Mouse (Mus musculus) stomach, embryonic 14.5 days (tissue): ENCODE measurements around the gene Zap70. TPM values are rescaled to one million over a fixed set of nuclear protein-coding genes. Genes with fewer than 3 reads are reported as not detected.
A peak's percentile ranks its signal among the peaks of the same experiment; 100 is the strongest.

Source experiments
- ATAC-seq: fragments of 200-750 bp; cut with Nextera tagmentation; 2 replicates; pipeline ENCODE4 v1.8.0; 2017; ENCODE audit warnings: low read depth, moderate TSS enrichment; ENCODE audit not compliant: insufficient number of reproducible peaks, insufficient read depth, low FRiP score
- H3K27ac ChIP-seq: fragments of 300-500 bp; sonication (generic); 2 replicates; pipeline ENCODE4 v1.5.1; 2014; ENCODE audit warnings: mild to moderate bottlenecking, low read length, moderate library complexity, mixed read lengths
- H3K27me3 ChIP-seq: fragments of 300-500 bp; sonication (generic); 2 replicates; pipeline ENCODE4 v1.6.1; 2014; ENCODE audit warnings: low read length, control low read depth, mixed read lengths; ENCODE audit not compliant: control insufficient read depth, insufficient read depth
- H3K36me3 ChIP-seq: fragments of 300-500 bp; sonication (generic); 2 replicates; pipeline ENCODE4 v1.6.1; 2014; ENCODE audit warnings: mild to moderate bottlenecking, control low read depth, low read length, moderate library complexity, mixed read lengths; ENCODE audit not compliant: control insufficient read depth, insufficient read depth
- H3K4me1 ChIP-seq: fragments of 300-500 bp; sonication (generic); 2 replicates; pipeline ENCODE4 v1.6.1; 2014; ENCODE audit warnings: low read length, control low read depth, mixed read lengths; ENCODE audit not compliant: control insufficient read depth, insufficient read depth
- H3K4me2 ChIP-seq: fragments of 300-500 bp; sonication (generic); replicated peaks from 2 replicates; pipeline ENCODE4 v1.6.1; 2014; ENCODE audit warnings: low read depth, low read length, control low read depth
- H3K4me3 ChIP-seq: fragments of 300-500 bp; sonication (generic); 2 replicates; pipeline ENCODE4 v1.5.1; 2014; ENCODE audit warnings: low read depth, low read length, control low read depth
- H3K9ac ChIP-seq: fragments of 300-500 bp; sonication (generic); replicated peaks from 2 replicates; pipeline ENCODE4 v1.6.1; 2014; ENCODE audit warnings: low read depth, mild to moderate bottlenecking, control low read depth, low read length, moderate library complexity, mixed read lengths
- H3K9me3 ChIP-seq: fragments of 300-500 bp; sonication (generic); 2 replicates; pipeline ENCODE4 v1.6.1; 2016; ENCODE audit warnings: low read depth, low read length, control low read depth; ENCODE audit not compliant: control insufficient read depth
- WGBS: fragments of 180-500 bp; shearing (Covaris S2); extraction: QIAGEN DNeasy Blood & Tissue Kit; methylation state at CpG from one replicate; pipeline ENCODE4 v1.1.7; 2014; 5-methylcytosine and 5-hydroxymethylcytosine counted together
- polyA plus RNA-seq: library from polyadenylated mRNA; unstranded; fragments of >200 nt; fragmentation: Nextera tagmentation; extraction: Ambion mirVana; gene quantifications from 2 replicates; pipeline ENCODE4 v1.2.1, GENCODE M21; 2014

Zap70 gene
- polyA plus RNA-seq, 1 experiment from 2014 or later, result 0.29 TPM

- WGBS, result 49% methylated on average over 4 of the region's 4 CpGs
- H3K4me1 ChIP-seq, result no peaks in the 10 kb centered on the region
- no peak for ATAC-seq
- no peaks in the 10 kb centered on the region for H3K36me3 ChIP-seq
- no peak overlapping the region for H3K4me2 ChIP-seq
- 0 out of 2 replicates have a peak, but pooled peaks cover 2% of the 10 kb centered on the region for H3K27me3 ChIP-seq
- H3K9me3 ChIP-seq, result no peaks in the 10 kb centered on the region
- no peak overlapping the region for H3K27ac ChIP-seq
- no peak overlapping the region for H3K9ac ChIP-seq
- no peak overlapping the region for H3K4me3 ChIP-seq
Observed at GRCm38 (mm10) chr1:36766431-36767205, 5.0 kb downstream of the Zap70 start.

- Histone ChIP-seq H3K27me3 (0 out of 2 replicates have a peak, but pooled peaks cover 2% of the 10 kb centered on the region), H3K4me1 (no peaks in the 10 kb centered on the region), H3K9me3 (no peaks in the 10 kb centered on the region), H3K36me3 (no peaks in the 10 kb centered on the region), H3K4me2 (no peak overlapping the region), H3K9ac (no peak overlapping the region), H3K4me3 (no peak overlapping the region), H3K27ac (no peak overlapping the region)
- 12% methylated on average over 10 of the region's 10 CpGs for WGBS
- no peak for ATAC-seq
Observed at GRCm38 (mm10) chr1:36767321-36767720, 5.7 kb downstream of the Zap70 start.

DNA sequence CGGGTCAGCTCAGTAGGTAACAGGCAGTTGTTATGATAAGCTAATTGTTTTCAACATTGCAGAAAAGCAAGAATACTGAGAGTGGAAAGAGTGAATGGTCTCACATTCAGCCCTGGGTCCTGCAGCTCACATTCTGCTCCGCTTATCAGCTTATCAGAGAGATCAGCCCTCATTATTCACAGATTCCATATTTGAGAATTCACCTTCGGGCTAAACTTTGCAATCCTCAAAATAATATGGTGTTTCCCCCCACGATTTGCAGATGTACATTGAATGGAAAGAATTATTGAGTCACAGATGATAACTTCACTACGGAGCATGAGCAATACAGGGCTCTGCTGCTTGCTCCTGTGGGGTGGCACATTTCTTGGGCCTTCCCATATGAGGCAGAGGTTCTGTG lies 7.2 kb downstream of the Zap70 start:
- Histone ChIP-seq H3K4me1 (no peaks in the 10 kb centered on the region), H3K27ac (no peak overlapping the region), H3K9ac (no peak overlapping the region), H3K4me3 (no peak overlapping the region), H3K4me2 (no peak overlapping the region), H3K36me3 (no peaks in the 10 kb centered on the region), H3K9me3 (no peaks in the 10 kb centered on the region), H3K27me3 (0 out of 2 replicates have a peak, but pooled peaks cover 2% of the 10 kb centered on the region)
- ATAC-seq, result no peak
- WGBS, result 74% methylated on average over 5 of the region's 5 CpGs

GRCm38 (mm10) chr1:36769951-36770350 lies 8.4 kb downstream of the Zap70 start:
- Histone ChIP-seq H3K36me3 (no peaks in the 10 kb centered on the region), H3K4me1 (no peaks in the 10 kb centered on the region), H3K27ac (no peak overlapping the region), H3K27me3 (0 out of 2 replicates have a peak, but pooled peaks cover 2% of the 10 kb centered on the region), H3K4me3 (no peak overlapping the region), H3K9ac (no peak overlapping the region), H3K9me3 (no peaks in the 10 kb centered on the region), H3K4me2 (no peak overlapping the region)
- 91% methylated on average over 1 of the region's 1 CpGs for WGBS
- ATAC-seq, result no peak

GRCm38 (mm10) chr1:36770998-36771397 lies 9.4 kb downstream of the Zap70 start:
- Histone ChIP-seq H3K9ac (no peak overlapping the region), H3K4me1 (no peaks in the 10 kb centered on the region), H3K27ac (no peak overlapping the region), H3K9me3 (no peaks in the 10 kb centered on the region), H3K4me2 (peak overlapping the region; percentile 39), H3K4me3 (peak overlapping the region; percentile 17; the same call in 1 of the 2 replicates), H3K27me3 (0 out of 2 replicates have a peak, but pooled peaks cover 2% of the 10 kb centered on the region), H3K36me3 (no peaks in the 10 kb centered on the region)
- peak; percentile 56; the same call in 1 of the 2 replicates for ATAC-seq
- WGBS, result 14% methylated on average over 27 of the region's 27 CpGs

GRCm38 (mm10) chr1:36772198-36772934 lies 10.8 kb downstream of the Zap70 start:
- H3K27me3 ChIP-seq, result 0 out of 2 replicates have a peak, but pooled peaks cover 2% of the 10 kb centered on the region
- H3K27ac ChIP-seq, result no peak overlapping the region
- WGBS, result 78% methylated on average over 9 of the region's 9 CpGs
- H3K4me3 ChIP-seq, result no peak overlapping the region
- H3K9me3 ChIP-seq, result no peaks in the 10 kb centered on the region
- no peaks in the 10 kb centered on the region for H3K36me3 ChIP-seq
- no peak overlapping the region for H3K9ac ChIP-seq
- ATAC-seq, result peak; percentile 33; the same call in 1 of the 2 replicates
- no peak overlapping the region for H3K4me2 ChIP-seq
- no peaks in the 10 kb centered on the region for H3K4me1 ChIP-seq

DNA sequence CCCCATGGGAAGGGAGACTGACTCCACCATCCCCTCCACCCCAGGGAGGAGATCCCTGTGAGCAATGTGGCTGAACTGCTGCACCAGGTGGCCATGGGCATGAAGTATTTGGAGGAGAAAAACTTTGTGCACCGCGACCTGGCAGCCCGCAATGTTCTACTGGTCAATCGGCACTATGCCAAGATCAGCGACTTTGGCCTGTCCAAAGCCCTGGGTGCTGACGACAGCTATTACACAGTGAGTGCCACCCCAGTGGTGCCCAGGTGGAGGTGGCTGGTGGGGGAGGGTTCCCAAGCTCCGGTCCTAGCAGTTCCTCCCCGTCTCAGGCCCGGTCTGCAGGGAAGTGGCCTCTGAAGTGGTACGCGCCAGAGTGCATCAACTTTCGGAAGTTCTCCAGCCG lies 19.2 kb downstream of the Zap70 start:
- 85% methylated on average over 13 of the region's 13 CpGs for WGBS
- Histone ChIP-seq H3K9ac (no peak overlapping the region), H3K36me3 (no peaks in the 10 kb centered on the region), H3K27me3 (no peaks in the 10 kb centered on the region), H3K9me3 (no peaks in the 10 kb centered on the region), H3K4me1 (no peaks in the 10 kb centered on the region), H3K4me2 (no peak overlapping the region), H3K4me3 (no peak overlapping the region), H3K27ac (no peak overlapping the region)
- no peak for ATAC-seq

- H3K4me3 ChIP-seq, result no peak overlapping the region
- no peak overlapping the region for H3K4me2 ChIP-seq
- H3K9me3 ChIP-seq, result no peaks in the 10 kb centered on the region
- H3K36me3 ChIP-seq, result no peaks in the 10 kb centered on the region
- no peak for ATAC-seq
- no peaks in the 10 kb centered on the region for H3K4me1 ChIP-seq
- no peak overlapping the region for H3K27ac ChIP-seq
- WGBS, result 72% methylated on average over 11 of the region's 11 CpGs
- H3K27me3 ChIP-seq, result no peaks in the 10 kb centered on the region
- no peak overlapping the region for H3K9ac ChIP-seq
Observed at GRCm38 (mm10) chr1:36782476-36782875, 20.9 kb downstream of the Zap70 start.
